Mouse (Mus musculus): ENCODE measurements around the gene Gphn. TPM values are rescaled to one million over a fixed set of nuclear protein-coding genes. Genes with fewer than 3 reads are reported as not detected.

Gene Gphn
- polyA plus RNA-seq, 1 experiment: 32.4 TPM

- no peak overlapping the region for H3K27ac ChIP-seq (ENCODE audit: control insufficient read depth, insufficient read depth, low read depth, low read length)
- no peaks in the 10 kb centered on the region for H3K36me3 ChIP-seq (ENCODE audit: control insufficient read depth, insufficient read depth, low read length)
- no peaks in the 10 kb centered on the region for H3K4me1 ChIP-seq (ENCODE audit: control insufficient read depth, insufficient read depth, low read length)
- no peaks in the 10 kb centered on the region for H3K27me3 ChIP-seq (ENCODE audit: control insufficient read depth, insufficient read depth, low read length)
- no peak for TF ChIP-seq POLR2A (IDR thresholded peaks at IDR 0.05; ENCODE audit: control insufficient read depth, low read depth, low read length)
- TF ChIP-seq CTCF (IDR thresholded peaks at IDR 0.05; ENCODE audit: control insufficient read depth, insufficient read depth, insufficient replicate concordance, low read depth, low read length): no peak
- H3K4me3 ChIP-seq (ENCODE audit: control insufficient read depth, low read depth, low read length): peak overlapping the region; percentile 90
Observed at GRCm38 (mm10) chr12:78693281-78693680, 467.1 kb downstream of the Gphn start.

DNA sequence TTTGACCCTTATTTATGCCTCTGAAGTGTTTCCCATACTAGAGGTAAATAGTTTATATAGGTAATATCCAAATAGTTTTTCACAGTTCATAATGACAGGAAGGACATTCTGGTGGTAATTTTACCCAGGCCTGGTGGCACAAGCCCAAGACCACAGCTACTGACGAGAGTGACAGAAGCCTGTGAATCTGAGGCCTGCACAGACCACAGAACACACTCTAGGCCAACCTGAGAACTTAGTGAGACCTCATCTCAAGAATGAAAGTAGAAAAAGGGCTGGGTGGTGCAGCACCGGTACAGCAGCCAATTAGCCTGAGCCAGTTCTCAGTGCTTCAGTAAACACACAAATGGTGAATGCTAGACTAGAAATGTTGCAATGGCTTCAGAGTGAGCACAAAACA, 491.6 kb downstream of the Gphn start:
- no peak overlapping the region for H3K27ac ChIP-seq (ENCODE audit: control insufficient read depth, insufficient read depth, low read depth, low read length)
- TF ChIP-seq POLR2A (IDR thresholded peaks at IDR 0.05; ENCODE audit: control insufficient read depth, low read depth, low read length): no peak
- TF ChIP-seq CTCF (IDR thresholded peaks at IDR 0.05; ENCODE audit: control insufficient read depth, insufficient read depth, insufficient replicate concordance, low read depth, low read length): no peak
- H3K27me3 ChIP-seq (ENCODE audit: control insufficient read depth, insufficient read depth, low read length): no peaks in the 10 kb centered on the region
- no peak overlapping the region for H3K4me3 ChIP-seq (ENCODE audit: control insufficient read depth, low read depth, low read length)
- no peaks in the 10 kb centered on the region for H3K4me1 ChIP-seq (ENCODE audit: control insufficient read depth, insufficient read depth, low read length)
- H3K36me3 ChIP-seq (ENCODE audit: control insufficient read depth, insufficient read depth, low read length): no peaks in the 10 kb centered on the region

GRCm38 (mm10) chr12:78727723-78728122, 501.5 kb downstream of the Gphn start:
- Histone ChIP-seq H3K4me1 (ENCODE audit: control insufficient read depth, insufficient read depth, low read length) (no peaks in the 10 kb centered on the region), H3K27ac (ENCODE audit: control insufficient read depth, insufficient read depth, low read depth, low read length) (no peak overlapping the region), H3K4me3 (ENCODE audit: control insufficient read depth, low read depth, low read length) (no peak overlapping the region), H3K27me3 (ENCODE audit: control insufficient read depth, insufficient read depth, low read length) (no peaks in the 10 kb centered on the region), H3K36me3 (ENCODE audit: control insufficient read depth, insufficient read depth, low read length) (no peaks in the 10 kb centered on the region)
- TF ChIP-seq CTCF (IDR thresholded peaks at IDR 0.05; ENCODE audit: control insufficient read depth, insufficient read depth, insufficient replicate concordance, low read depth, low read length): no peak
- TF ChIP-seq POLR2A (IDR thresholded peaks at IDR 0.05; ENCODE audit: control insufficient read depth, low read depth, low read length): no peak

Other genes starting within 250 kb of the Gphn start
- gene Gm6657, start 32.1 kb upstream of the Gphn start, polyA plus RNA-seq (2012; rRNA removed): 11.0 and 17.2 TPM in 2 replicates